Mouse (Mus musculus) G1E (cell line): ENCODE measurements around the gene Magi1. TPM values are rescaled to one million over a fixed set of nuclear protein-coding genes. Genes with fewer than 3 reads are reported as not detected.

Experiments used
- ATAC-seq: 2 replicates; pipeline ENCODE4 v1.8.0; 2016; ENCODE audit warnings: mild to moderate bottlenecking; ENCODE audit not compliant: insufficient number of reproducible peaks, poor library complexity, low FRiP score, severe bottlenecking; ENCODE audit errors: extremely low read depth
- DNase-seq: peaks from one replicate; pipeline ENCODE4 v3.0.0; 2012; ENCODE audit warnings: low spot score
- H3K27me3 ChIP-seq: 2 replicates; pipeline ENCODE4 v1.6.1; 2012; ENCODE audit warnings: mild to moderate bottlenecking, low read length, inconsistent platforms; ENCODE audit not compliant: insufficient read depth
- H3K36me3 ChIP-seq: replicated peaks from 2 replicates; pipeline ENCODE3; 2012; ENCODE audit warnings: mild to moderate bottlenecking, inconsistent platforms
- H3K4me1 ChIP-seq: 2 replicates; pipeline ENCODE4 v1.6.1; 2012; ENCODE audit warnings: low read depth, low read length, inconsistent platforms, mixed read lengths; ENCODE audit not compliant: insufficient read depth
- H3K4me3 ChIP-seq: 2 replicates; pipeline ENCODE4 v1.5.1; 2012; ENCODE audit warnings: low read depth, mild to moderate bottlenecking, inconsistent platforms, low read length, moderate library complexity, mixed read lengths
- H3K9me3 ChIP-seq: replicated peaks from 2 replicates; pipeline ENCODE4 v1.6.1; 2012; ENCODE audit warnings: inconsistent platforms
- CTCF ChIP-seq: IDR thresholded peaks from 2 replicates; pipeline ENCODE4 v1.5.1; 2012; ENCODE audit warnings: low read depth, low read length, inconsistent platforms, mixed read lengths
- GATA1 ChIP-seq: IDR thresholded peaks from 2 replicates; pipeline ENCODE4 v1.6.1; 2012; ENCODE audit warnings: borderline replicate concordance, low read length, inconsistent platforms, mixed read lengths
- GATA2 ChIP-seq: IDR thresholded peaks from 2 replicates; pipeline ENCODE4 v1.6.1; 2012; ENCODE audit warnings: low read depth, low read length, inconsistent platforms, borderline replicate concordance
- POLR2AphosphoS5 ChIP-seq: IDR thresholded peaks from 2 replicates; pipeline ENCODE4 v1.6.1; 2012; ENCODE audit warnings: low read depth, low read length, inconsistent platforms; ENCODE audit not compliant: insufficient replicate concordance
- TAL1 ChIP-seq: conservative IDR thresholded peaks from 2 replicates; pipeline ENCODE4 v1.6.1; 2012; ENCODE audit warnings: low read depth, low read length, inconsistent platforms, mixed read lengths
- polyA plus RNA-seq: library from polyadenylated mRNA; stranded (reverse); fragments of >175 nt; gene quantifications from 2 replicates; pipeline ENCODE4 v1.2.3, GENCODE M21; 2012
- total RNA-seq, 2 experiments: library from RNA; stranded (forward) in 1 of 2; stranded (reverse) in 1 of 2; fragments of 200-1000 nt in 1 of 2; fragments of >200 nt in 1 of 2; fragmentation: Nextera tagmentation in 1 of 2; gene quantifications; 2 replicates each; pipeline ENCODE4 v1.2.3; 2014 to 2017

Gene Magi1
- total and polyA plus RNA-seq, 3 experiments = 0.21 to 10.0 (median 1.6) TPM

GRCm38 (mm10) chr6:94260831-94261230, 22.9 kb downstream of the Magi1 start:
- ATAC-seq (no peak), DNase-seq (no peak)
- H3K36me3 ChIP-seq = no peaks in the 10 kb centered on the region
- TF ChIP-seq GATA2 (no peak), POLR2AphosphoS5 (no peak), TAL1 (no peak), CTCF (no peak), GATA1 (no peak)
- no peaks in the 10 kb centered on the region for H3K27me3 ChIP-seq
- H3K4me3 ChIP-seq = no peak overlapping the region
- peaks cover 30% of the 10 kb centered on the region for H3K9me3 ChIP-seq
- peaks cover 6% of the 10 kb centered on the region for H3K4me1 ChIP-seq

GRCm38 (mm10) chr6:94259981-94260380, 23.7 kb downstream of the Magi1 start:
- no peak for DNase-seq
- Histone ChIP-seq H3K36me3 (no peaks in the 10 kb centered on the region), H3K4me3 (no peak overlapping the region), H3K4me1 (peaks cover 6% of the 10 kb centered on the region), H3K27me3 (no peaks in the 10 kb centered on the region), H3K9me3 (peaks cover 26% of the 10 kb centered on the region)
- ATAC-seq = no peak
- TF ChIP-seq TAL1 (no peak), CTCF (no peak), POLR2AphosphoS5 (no peak), GATA2 (no peak), GATA1 (no peak)

- no peak for ATAC-seq
- Histone ChIP-seq H3K4me1 (no peaks in the 10 kb centered on the region), H3K4me3 (no peak overlapping the region), H3K27me3 (no peaks in the 10 kb centered on the region), H3K36me3 (no peaks in the 10 kb centered on the region), H3K9me3 (peaks cover 21% of the 10 kb centered on the region)
- DNase-seq = no peak
- TF ChIP-seq TAL1 = no peak
- no peak for TF ChIP-seq GATA2
- no peak for TF ChIP-seq GATA1
- TF ChIP-seq CTCF = no peak
- no peak for TF ChIP-seq POLR2AphosphoS5
Measured at GRCm38 (mm10) chr6:94257831-94258173, 25.9 kb downstream of the Magi1 start.

- peaks cover 17% of the 10 kb centered on the region for H3K9me3 ChIP-seq
- H3K4me1 ChIP-seq = no peaks in the 10 kb centered on the region
Measured at GRCm38 (mm10) chr6:94256982-94257830, 26.5 kb downstream of the Magi1 start.

GRCm38 (mm10) chr6:94253943-94254342, 29.8 kb downstream of the Magi1 start:
- no peak overlapping the region for H3K4me3 ChIP-seq
- DNase-seq (no peak), ATAC-seq (peak; percentile 8; the same call in 1 of the 2 replicates)
- no peaks in the 10 kb centered on the region for H3K27me3 ChIP-seq
- H3K36me3 ChIP-seq = no peaks in the 10 kb centered on the region
- TF ChIP-seq GATA2 (no peak), TAL1 (no peak), CTCF (no peak), POLR2AphosphoS5 (no peak), GATA1 (no peak)
- H3K9me3 ChIP-seq = peaks cover 12% of the 10 kb centered on the region
- H3K4me1 ChIP-seq = no peaks in the 10 kb centered on the region

More at GRCm38 (mm10) chr6:94256982-94257830, 26.5 kb downstream of the Magi1 start:
- Histone ChIP-seq H3K36me3 (no peaks in the 10 kb centered on the region), H3K27me3 (no peaks in the 10 kb centered on the region), H3K4me3 (no peak overlapping the region)
- ATAC-seq = no peak
- DNase-seq = no peak
- TF ChIP-seq GATA1 (no peak), TAL1 (no peak), CTCF (no peak), GATA2 (no peak), POLR2AphosphoS5 (no peak)

- Histone ChIP-seq H3K9me3 (peaks cover 12% of the 10 kb centered on the region), H3K36me3 (no peaks in the 10 kb centered on the region), H3K27me3 (no peaks in the 10 kb centered on the region), H3K4me3 (no peak overlapping the region), H3K4me1 (no peaks in the 10 kb centered on the region)
- no peak for DNase-seq
- no peak for ATAC-seq
- TF ChIP-seq GATA1 (no peak), CTCF (no peak), GATA2 (no peak), TAL1 (no peak), POLR2AphosphoS5 (no peak)
Measured at GRCm38 (mm10) chr6:94251358-94251945, 32.3 kb downstream of the Magi1 start.
